Mouse (Mus musculus) large intestine, adult 2 months (tissue): ENCODE data around the gene Irs2. TPM values are rescaled to one million over a fixed set of nuclear protein-coding genes. Genes with fewer than 3 reads are reported as not detected.

ENCODE experiments used
- DNase-seq: peaks from one replicate; pipeline ENCODE4 v3.0.0-alpha.2; 2012; ENCODE audit warnings: low read depth, low spot score
- WGBS: fragments of 180-500 bp; shearing (Covaris S2); methylation state at CpG from one replicate; pipeline ENCODE4 v1.1.7; 2018; 5-methylcytosine and 5-hydroxymethylcytosine counted together
- polyA plus RNA-seq: library from polyadenylated mRNA; depleted of rRNA; stranded (reverse); fragments of >200 nt; gene quantifications from 2 replicates; pipeline ENCODE4 v1.2.3, GENCODE M21; 2012

The Irs2 gene
- polyA plus RNA-seq, 1 experiment: 5.9 TPM

DNA sequence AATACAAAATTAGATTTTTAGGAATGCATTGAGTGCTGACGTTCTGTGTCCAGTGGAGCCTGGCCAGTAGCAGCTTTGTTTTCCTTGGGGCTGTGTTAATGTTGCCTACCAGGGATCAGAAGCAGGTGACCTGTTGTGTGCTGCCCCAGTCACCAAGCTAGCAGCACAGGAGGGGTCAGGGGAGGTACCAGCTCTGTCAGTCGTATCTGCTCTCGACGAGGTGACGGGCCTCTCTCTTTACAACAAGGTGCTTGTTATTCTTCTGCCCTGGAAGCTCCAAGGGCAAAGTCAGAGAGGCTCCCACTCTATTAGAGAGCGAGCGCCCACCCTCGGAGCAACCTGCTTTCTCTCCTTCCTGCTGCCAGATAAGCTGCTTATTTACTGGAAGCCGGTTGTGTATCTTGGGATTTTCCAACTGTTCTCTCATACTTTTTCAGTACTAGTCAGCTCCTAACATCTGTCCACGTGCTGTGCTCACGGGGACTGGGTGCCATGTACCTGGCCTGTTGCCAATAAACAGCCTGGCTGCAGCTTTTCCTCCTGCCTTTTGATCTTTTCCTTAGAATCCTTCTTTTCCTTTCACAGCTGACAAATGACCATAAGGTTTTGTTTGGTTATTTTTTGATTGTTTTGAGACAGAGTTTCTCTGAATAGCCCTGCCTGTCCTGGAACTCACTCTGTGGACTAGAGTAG is 2.8 kb upstream of the Irs2 start:
- WGBS: 17% methylated on average over 11 of the region's 11 CpGs
- DNase-seq: no peak

DNA sequence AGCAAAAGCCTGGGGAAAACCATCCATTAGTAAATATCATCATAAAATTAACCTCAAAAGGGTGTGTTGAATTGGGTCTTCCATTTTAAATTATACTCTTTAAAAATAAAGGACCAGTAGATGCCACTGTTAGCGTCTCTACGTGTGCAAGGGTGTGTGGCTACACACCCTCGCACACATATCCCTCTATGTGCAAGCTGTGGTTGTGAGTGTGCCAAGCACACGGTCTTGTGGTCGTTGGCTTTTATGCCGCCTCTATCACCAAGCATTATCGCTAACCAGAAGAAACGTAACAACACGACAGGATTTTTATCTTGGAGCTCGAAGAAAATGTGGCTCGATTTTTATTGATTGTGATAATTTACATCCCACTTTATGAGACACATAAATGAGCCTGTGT is 2.1 kb upstream of the Irs2 start:
- 41% methylated on average over 11 of the region's 11 CpGs for WGBS
- no peak for DNase-seq

- peak; percentile 68 for DNase-seq
- WGBS: 1% methylated on average over 62 of the region's 62 CpGs
Measured at GRCm38 (mm10) chr8:11009431-11010071, 1.3 kb upstream of the Irs2 start.

DNA sequence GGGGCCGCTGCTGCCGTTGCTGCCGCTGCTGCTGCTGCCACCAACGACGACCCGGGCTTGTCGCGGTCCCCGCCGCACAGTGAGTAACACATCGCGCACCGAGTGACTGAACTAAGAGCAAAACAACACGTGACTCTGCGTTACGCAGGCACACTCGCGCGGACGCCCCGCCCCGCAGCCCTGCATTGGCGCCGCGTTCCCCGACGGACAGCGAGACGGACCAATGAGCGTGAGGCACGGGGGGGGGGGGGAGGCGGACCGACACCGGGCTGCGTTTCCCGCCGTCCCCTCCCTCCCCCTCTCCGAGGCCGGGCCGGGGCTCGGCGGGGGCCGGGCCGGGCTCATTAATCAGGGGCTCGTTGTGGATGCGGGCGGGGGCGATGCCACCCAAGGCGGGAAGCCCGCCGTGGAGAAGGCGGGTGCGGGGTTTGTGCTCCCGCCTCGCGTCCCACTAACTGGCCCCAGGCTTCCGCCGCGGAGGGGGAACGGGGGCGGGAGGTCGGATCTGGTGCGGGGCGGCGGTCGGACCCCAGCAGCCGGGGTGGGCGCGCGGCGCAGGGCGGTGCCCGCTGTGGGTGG is 673 bp upstream of the Irs2 start:
- DNase-seq: peak; percentile 84
- 1% methylated on average over 58 of the region's 73 CpGs for WGBS

GRCm38 (mm10) chr8:11007581-11008378 is 478 bp downstream of the Irs2 start:
- whole genome bisulfite sequencing: 1% methylated on average over 88 of the region's 88 CpGs
- no peak for DNase-seq

DNA sequence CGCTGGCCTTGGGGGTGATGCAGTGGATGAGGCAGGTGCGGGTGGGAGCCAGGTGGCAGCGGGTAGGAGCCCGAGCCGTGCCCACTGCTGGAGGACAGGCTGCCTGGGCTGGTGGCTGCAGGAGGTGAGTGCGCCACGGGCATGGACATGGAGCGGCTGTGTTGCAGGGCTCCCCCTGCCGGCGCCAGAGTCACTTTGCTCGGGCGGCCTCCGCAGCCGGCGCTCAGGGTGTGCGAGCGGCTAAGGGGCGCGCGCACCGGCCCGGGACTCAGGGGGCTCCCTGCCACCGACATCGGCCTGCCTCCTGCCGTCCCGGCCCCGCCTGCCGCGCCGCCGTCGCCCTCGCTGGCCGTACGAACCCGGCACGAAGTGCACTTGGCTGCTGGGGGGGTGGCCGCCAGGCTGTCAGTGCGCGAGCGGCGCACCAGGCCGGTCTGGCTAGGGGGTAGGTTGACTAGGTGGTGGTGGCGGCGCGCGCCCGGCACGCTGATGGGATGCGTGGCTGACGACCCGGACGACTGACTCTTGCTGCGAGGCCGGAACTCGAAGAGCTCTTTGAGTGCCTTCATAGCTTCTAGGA is 1.2 kb downstream of the Irs2 start:
- DNase-seq: no peak
- WGBS: under 1% methylated on average over 55 of the region's 56 CpGs

- DNase-seq: no peak
- 87% methylated on average over 9 of the region's 9 CpGs for WGBS
Measured at GRCm38 (mm10) chr8:11006276-11006630, 2.0 kb downstream of the Irs2 start.

DNA sequence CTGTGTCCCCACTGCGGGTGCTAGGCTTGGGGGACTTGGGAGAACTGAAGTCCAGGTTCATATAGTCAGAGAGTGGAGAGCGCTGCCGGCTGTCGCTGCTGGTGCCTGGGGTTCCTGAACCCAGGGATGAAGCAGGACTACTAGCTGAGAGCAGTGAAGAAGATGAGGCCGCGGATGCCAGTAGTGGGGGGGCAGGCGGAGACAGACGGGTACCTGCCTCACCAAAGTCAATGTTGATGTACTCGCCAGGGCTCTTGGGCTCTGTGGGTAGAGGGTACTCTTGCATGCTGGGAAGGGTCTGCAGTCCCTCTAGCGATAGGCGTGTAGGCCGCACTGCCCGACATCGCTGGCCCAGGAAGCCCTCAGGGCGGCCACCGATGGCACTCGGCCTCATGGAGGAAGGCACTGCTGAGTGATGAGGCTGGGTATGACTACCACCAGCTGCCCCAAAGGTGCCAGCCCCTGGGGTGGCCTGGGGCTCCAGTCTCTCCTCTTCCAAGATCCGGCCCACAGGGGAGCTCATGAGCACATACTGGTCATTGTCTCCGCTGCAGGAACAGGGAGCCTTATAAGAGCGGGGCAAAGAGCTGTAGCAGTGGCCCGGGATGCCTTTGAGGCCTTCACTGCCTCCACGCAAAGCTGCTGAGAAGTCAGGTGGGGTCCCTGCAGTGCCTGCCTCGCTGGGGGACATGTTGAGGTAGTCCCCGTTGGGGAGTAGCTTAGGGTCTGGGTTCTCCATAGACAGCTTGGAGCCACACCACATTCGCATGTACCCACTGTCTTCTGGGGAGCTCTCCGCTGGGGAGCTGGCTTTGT is 2.6 kb downstream of the Irs2 start:
- WGBS: 91% methylated on average over 26 of the region's 26 CpGs
- DNase-seq: no peak

DNA sequence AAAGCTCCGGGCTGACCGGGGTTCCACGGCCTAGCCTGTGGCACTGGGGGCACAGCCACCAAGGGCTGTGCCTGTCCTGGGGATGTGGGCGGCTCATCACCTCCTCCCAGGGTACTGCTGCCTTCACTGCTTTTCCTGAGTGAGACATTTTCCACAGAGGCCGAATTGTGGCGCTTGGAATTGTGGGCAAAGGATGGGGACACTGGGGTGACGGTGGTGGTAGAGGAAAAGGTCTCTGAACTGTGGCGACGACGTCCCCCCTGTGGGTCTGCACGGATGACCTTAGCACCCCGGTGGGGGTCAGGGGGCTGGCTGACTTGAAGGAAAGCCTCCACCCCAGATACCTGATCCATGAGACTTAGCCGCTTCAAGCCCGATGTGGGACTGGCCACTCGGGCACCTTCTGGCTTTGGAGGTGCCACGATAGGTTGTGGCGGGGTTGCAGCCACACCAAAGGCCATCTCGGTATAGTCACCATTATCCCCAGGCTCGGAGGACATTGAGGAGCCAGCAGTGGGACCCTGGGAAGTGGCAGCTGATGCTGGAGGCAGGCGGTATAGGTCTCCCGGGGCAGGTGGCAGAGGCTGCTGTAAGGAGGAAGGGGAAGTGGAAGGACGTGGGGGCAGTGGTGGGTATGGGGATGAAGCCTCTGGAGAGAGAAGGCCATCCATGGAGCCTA is 3.3 kb downstream of the Irs2 start:
- DNase-seq: no peak
- 84% methylated on average over 22 of the region's 22 CpGs for WGBS

DNA sequence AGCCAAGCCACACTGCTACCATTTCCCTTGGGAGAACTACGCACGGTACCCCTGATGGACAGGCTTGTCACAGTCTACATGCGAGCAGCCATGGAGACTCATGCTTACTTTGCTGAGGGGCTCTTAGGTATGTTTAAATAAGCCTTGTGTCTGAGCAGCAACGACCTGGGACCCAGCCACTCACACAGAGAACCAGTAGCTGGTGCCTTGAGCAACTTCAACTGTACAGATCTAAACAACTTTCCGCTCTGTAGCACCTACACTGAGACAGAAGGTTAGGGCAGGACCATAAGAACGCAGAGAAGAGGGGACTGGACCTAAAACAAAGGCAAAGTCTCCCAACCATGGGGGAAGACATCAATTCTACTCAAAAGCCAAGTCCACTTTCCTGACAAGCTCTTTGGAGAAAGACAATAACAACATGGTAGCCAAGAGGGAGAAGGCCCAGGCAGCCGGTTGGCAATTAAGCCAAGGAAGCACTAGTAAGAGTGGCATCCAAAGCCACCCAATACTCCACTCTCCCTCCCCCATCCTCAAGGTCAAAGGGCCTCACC is 4.3 kb downstream of the Irs2 start:
- 37% methylated on average over 7 of the region's 7 CpGs for WGBS
- no peak for DNase-seq

DNA sequence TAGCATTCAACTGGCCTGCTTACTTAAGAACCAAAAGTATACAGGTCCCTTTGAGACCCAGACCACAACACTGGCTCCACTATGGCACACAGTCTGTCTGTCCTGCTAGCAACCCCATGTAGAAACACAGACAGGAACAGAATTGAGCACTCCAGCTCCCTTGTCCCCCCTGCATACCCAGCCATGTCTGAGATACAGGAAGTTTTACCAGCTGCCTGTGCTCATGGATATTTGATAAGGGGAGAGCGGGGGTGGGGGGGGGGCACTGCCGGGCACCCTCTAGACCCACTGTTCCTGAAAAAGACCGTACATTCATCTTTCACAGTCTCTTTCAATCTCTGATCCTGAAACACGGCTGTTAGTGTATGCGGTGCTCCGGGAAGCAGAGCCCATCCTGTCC is 5.0 kb downstream of the Irs2 start:
- no peak for DNase-seq
- WGBS: 16% methylated on average over 6 of the region's 6 CpGs

DNA sequence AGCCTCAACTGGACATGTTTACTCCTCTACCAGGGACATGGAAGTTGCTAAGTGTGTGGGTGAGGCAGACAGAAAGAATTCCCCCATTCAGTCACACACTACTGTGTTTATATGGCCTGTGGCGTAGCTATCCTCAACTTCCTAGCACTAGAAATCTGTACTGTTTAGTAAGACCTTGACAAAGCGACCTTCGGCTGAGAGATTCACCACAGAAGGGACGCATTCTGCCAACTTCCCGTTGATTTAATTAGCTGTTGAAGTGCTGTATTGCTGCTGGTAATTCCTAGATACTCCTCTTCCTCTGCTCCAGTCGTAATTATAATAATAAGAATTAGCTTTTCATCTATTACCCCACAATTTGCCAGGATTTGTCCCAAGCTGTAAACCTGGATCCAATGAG is 5.4 kb downstream of the Irs2 start:
- no peak for DNase-seq
- WGBS: 11% methylated on average over 6 of the region's 6 CpGs

DNA sequence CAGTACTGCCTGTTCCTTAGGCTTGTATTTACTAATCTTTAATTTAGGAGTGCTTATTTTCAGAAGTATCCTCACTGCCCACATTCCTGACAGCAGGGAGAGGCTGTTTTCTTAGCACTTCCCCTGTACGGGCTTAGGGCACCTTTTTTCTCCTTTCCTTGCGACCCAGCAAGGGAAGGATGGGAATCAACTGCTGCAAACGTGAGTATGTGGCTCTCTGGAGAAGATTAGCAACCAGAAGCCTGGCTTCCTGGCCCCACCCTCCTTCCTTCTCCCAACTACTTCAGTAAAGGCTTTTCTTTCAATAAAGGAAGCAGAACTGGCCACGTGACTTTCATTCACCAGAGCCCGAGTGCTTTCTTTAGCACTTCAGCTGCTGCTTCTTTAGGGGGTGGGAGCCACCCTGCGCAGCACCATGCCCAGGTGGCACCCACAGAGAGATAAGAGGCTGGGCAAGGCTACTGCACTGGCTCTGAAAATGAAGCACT is 7.2 kb downstream of the Irs2 start:
- DNase-seq: no peak
- WGBS: 2% methylated on average over 6 of the region's 6 CpGs

DNA sequence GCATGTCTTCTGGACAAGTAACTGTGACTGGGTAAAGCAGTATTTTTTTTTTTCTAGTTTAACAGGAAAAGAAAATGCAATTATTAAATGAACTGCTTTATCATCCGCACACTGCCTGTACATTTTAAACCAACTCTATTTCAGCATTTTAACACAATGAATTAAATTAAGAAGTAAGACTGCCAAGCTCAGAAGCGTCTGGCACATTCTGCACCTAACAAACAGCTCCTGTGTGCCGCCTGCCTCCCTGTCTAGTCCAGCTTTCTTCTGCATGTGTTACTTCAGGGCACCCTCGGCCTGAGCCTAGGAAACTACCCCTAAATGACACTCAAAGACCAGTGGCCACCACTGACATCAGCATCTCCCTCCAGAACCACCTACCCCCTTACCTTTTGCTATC is 8.7 kb downstream of the Irs2 start:
- 73% methylated on average over 4 of the region's 4 CpGs for WGBS
- DNase-seq: no peak

- 94% methylated on average over 2 of the region's 2 CpGs for WGBS
- DNase-seq: no peak
Measured at GRCm38 (mm10) chr8:10996247-10996646, 12.0 kb downstream of the Irs2 start.

DNA sequence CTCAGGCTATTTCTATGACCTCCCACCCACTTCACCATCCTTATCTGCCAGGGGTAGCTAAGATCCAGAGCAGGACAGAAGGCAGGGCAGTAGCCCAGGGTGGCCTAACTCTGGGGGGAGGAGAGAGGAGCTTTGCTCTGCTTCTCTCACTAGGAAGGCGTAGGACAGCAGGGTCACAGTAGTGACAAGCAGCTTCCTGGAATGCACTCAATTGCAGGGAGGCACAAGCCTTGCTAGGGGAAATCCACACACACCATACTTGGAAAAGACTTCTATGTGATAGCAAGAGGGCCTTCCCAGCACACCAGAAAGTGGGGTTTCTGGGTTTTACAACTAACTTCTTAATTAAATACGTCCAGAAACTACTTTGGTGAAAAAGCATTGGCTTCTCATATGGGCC is 12.5 kb downstream of the Irs2 start:
- WGBS: 58% methylated on average over 2 of the region's 2 CpGs

GRCm38 (mm10) chr8:10994390-10994954 is 13.8 kb downstream of the Irs2 start:
- 73% methylated on average over 6 of the region's 6 CpGs for WGBS
- DNase-seq: no peak

More for the DNA sequence above, 12.5 kb downstream of the Irs2 start:
- DNase-seq: no peak

GRCm38 (mm10) chr8:10993582-10994216 is 14.6 kb downstream of the Irs2 start:
- DNase-seq: no peak

More at GRCm38 (mm10) chr8:10993582-10994216, 14.6 kb downstream of the Irs2 start:
- WGBS: 87% methylated on average over 10 of the region's 10 CpGs
